Mouse (Mus musculus) layer of hippocampus, adult 11-12 months (tissue): ENCODE results near the gene Rps17.

Experiments used
- DNase-seq: peaks from one replicate; pipeline ENCODE4 v3.0.0; 2022; ENCODE audit warnings: low spot score

The Rps17 gene

GRCm38 (mm10) chr7:81331851-81332250 lies 13.2 kb downstream of the Rps17 start:
- DNase-seq, result no peak

GRCm38 (mm10) chr7:81330767-81331166 lies 14.3 kb downstream of the Rps17 start:
- DNase-seq, result no peak

GRCm38 (mm10) chr7:81327661-81328060 lies 17.4 kb downstream of the Rps17 start:
- DNase-seq, result no peak

- DNase-seq, result no peak
Observed at GRCm38 (mm10) chr7:81326859-81327258, 18.2 kb downstream of the Rps17 start.

- DNase-seq, result no peak
Observed at GRCm38 (mm10) chr7:81326043-81326442, 19.0 kb downstream of the Rps17 start.

GRCm38 (mm10) chr7:81321776-81322175 lies 23.3 kb downstream of the Rps17 start:
- no peak for DNase-seq

- DNase-seq, result no peak
Observed at GRCm38 (mm10) chr7:81319749-81320148, 25.3 kb downstream of the Rps17 start.

GRCm38 (mm10) chr7:81315583-81315982 lies 29.5 kb downstream of the Rps17 start:
- DNase-seq, result no peak

- no peak for DNase-seq
Observed at GRCm38 (mm10) chr7:81311581-81311980, 33.5 kb downstream of the Rps17 start.

- no peak for DNase-seq
Observed at GRCm38 (mm10) chr7:81311130-81311529, 33.9 kb downstream of the Rps17 start.

GRCm38 (mm10) chr7:81309247-81309646 lies 35.8 kb downstream of the Rps17 start:
- DNase-seq, result no peak

- peak; percentile 68 for DNase-seq
Observed at GRCm38 (mm10) chr7:81307735-81308134, 37.3 kb downstream of the Rps17 start.

GRCm38 (mm10) chr7:81304675-81305074 lies 40.4 kb downstream of the Rps17 start:
- peak; percentile 43 for DNase-seq

- DNase-seq, result no peak
Observed at GRCm38 (mm10) chr7:81304100-81304499, 41.0 kb downstream of the Rps17 start.

GRCm38 (mm10) chr7:81303682-81304081 lies 41.4 kb downstream of the Rps17 start:
- DNase-seq, result no peak

- DNase-seq, result no peak
Observed at GRCm38 (mm10) chr7:81301323-81301722, 43.7 kb downstream of the Rps17 start.

- no peak for DNase-seq
Observed at GRCm38 (mm10) chr7:81298206-81298605, 46.8 kb downstream of the Rps17 start.

GRCm38 (mm10) chr7:81295169-81295568 lies 49.9 kb downstream of the Rps17 start:
- DNase-seq, result no peak
